Mouse (Mus musculus): ENCODE data around the gene Irf3. TPM values are rescaled to one million over a fixed set of nuclear protein-coding genes. Genes with fewer than 3 reads are reported as not detected.

Gene Irf3
- polyA plus RNA-seq (2015; fragmentation: Nextera tagmentation; extraction: Ambion mirVana), result 109 TPM in 2 replicates

GRCm38 (mm10) chr7:44997231-44997939 is at the start of gene Irf3:
Irf3 (plus strand) TSS chr7:44997648.
- Histone ChIP-seq H3K27ac (ENCODE audit: low read length) (peak within 1 kb of the TSS; percentile 95), H3K9me3 (ENCODE audit: low read length) (no peaks in the 10 kb centered on the region), H3K4me3 (ENCODE audit: low read length) (peak within 1 kb of the TSS; percentile 89), H3K9ac (replicated peaks; ENCODE audit: low read length) (peak within 1 kb of the TSS; percentile 92), H3K27me3 (ENCODE audit: insufficient read depth, low read length) (no peaks in the 10 kb centered on the region), H3K36me3 (ENCODE audit: insufficient read depth, low read length) (peaks cover 54% of the 10 kb centered on the region), H3K4me2 (replicated peaks; ENCODE audit: low read depth, low read length) (peak within 1 kb of the TSS; percentile 96), H3K4me1 (ENCODE audit: insufficient read depth, low read length) (peaks cover 40% of the 10 kb centered on the region)
- under 1% methylated on average over 43 of the region's 43 CpGs for WGBS
- peak; percentile 91 for ATAC-seq (ENCODE audit: low FRiP score, low TSS enrichment)

- no peak overlapping the region for H3K9ac ChIP-seq (replicated peaks; ENCODE audit: low read length)
- ATAC-seq (ENCODE audit: low FRiP score, low TSS enrichment), result no peak
- H3K4me1 ChIP-seq (ENCODE audit: insufficient read depth, low read length), result peaks cover 13% of the 10 kb centered on the region
- WGBS, result 69% methylated on average over 6 of the region's 6 CpGs
- H3K27me3 ChIP-seq (ENCODE audit: insufficient read depth, low read length), result peaks cover 29% of the 10 kb centered on the region
- no peaks in the 10 kb centered on the region for H3K36me3 ChIP-seq (ENCODE audit: insufficient read depth, low read length)
- H3K4me3 ChIP-seq (ENCODE audit: low read length), result no peak overlapping the region
- H3K27ac ChIP-seq (ENCODE audit: low read length), result no peak overlapping the region
- no peak overlapping the region for H3K4me2 ChIP-seq (replicated peaks; ENCODE audit: low read depth, low read length)
- no peaks in the 10 kb centered on the region for H3K9me3 ChIP-seq (ENCODE audit: low read length)
Observed at GRCm38 (mm10) chr7:44949922-44950321, 47.5 kb upstream of the Irf3 start.

GRCm38 (mm10) chr7:44951960-44952359 is 45.5 kb upstream of the Irf3 start:
- Histone ChIP-seq H3K4me3 (ENCODE audit: low read length) (peak overlapping the region; percentile 65), H3K9me3 (ENCODE audit: low read length) (no peaks in the 10 kb centered on the region), H3K9ac (replicated peaks; ENCODE audit: low read length) (peak overlapping the region; percentile 75), H3K27ac (ENCODE audit: low read length) (peak overlapping the region; percentile 84), H3K4me2 (replicated peaks; ENCODE audit: low read depth, low read length) (peak overlapping the region; percentile 95), H3K4me1 (ENCODE audit: insufficient read depth, low read length) (peaks cover 14% of the 10 kb centered on the region), H3K36me3 (ENCODE audit: insufficient read depth, low read length) (no peaks in the 10 kb centered on the region), H3K27me3 (ENCODE audit: insufficient read depth, low read length) (peaks cover 29% of the 10 kb centered on the region)
- under 1% methylated on average over 10 of the region's 10 CpGs for WGBS
- ATAC-seq (ENCODE audit: low FRiP score, low TSS enrichment), result peak; percentile 91

- Histone ChIP-seq H3K4me1 (ENCODE audit: insufficient read depth, low read length) (peaks cover 21% of the 10 kb centered on the region), H3K27ac (ENCODE audit: low read length) (peak overlapping the region; percentile 84), H3K36me3 (ENCODE audit: insufficient read depth, low read length) (no peaks in the 10 kb centered on the region), H3K9me3 (ENCODE audit: low read length) (no peaks in the 10 kb centered on the region), H3K9ac (replicated peaks; ENCODE audit: low read length) (peak overlapping the region; percentile 75), H3K27me3 (ENCODE audit: insufficient read depth, low read length) (peaks cover 27% of the 10 kb centered on the region), H3K4me3 (ENCODE audit: low read length) (peak overlapping the region; percentile 65), H3K4me2 (replicated peaks; ENCODE audit: low read depth, low read length) (peak overlapping the region; percentile 95)
- peak; percentile 93 for ATAC-seq (ENCODE audit: low FRiP score, low TSS enrichment)
- WGBS, result 7% methylated on average over 24 of the region's 24 CpGs
Observed at GRCm38 (mm10) chr7:44952611-44953306, 44.7 kb upstream of the Irf3 start.

- Histone ChIP-seq H3K36me3 (ENCODE audit: insufficient read depth, low read length) (no peaks in the 10 kb centered on the region), H3K9me3 (ENCODE audit: low read length) (no peaks in the 10 kb centered on the region), H3K9ac (replicated peaks; ENCODE audit: low read length) (no peak overlapping the region), H3K4me2 (replicated peaks; ENCODE audit: low read depth, low read length) (no peak overlapping the region), H3K4me1 (ENCODE audit: insufficient read depth, low read length) (peaks cover 21% of the 10 kb centered on the region), H3K27me3 (ENCODE audit: insufficient read depth, low read length) (peaks cover 25% of the 10 kb centered on the region), H3K27ac (ENCODE audit: low read length) (no peak overlapping the region), H3K4me3 (ENCODE audit: low read length) (no peak overlapping the region)
- 62% methylated on average over 13 of the region's 14 CpGs for WGBS
- no peak for ATAC-seq (ENCODE audit: low FRiP score, low TSS enrichment)
Observed at GRCm38 (mm10) chr7:44953561-44953960, 43.9 kb upstream of the Irf3 start.

GRCm38 (mm10) chr7:44954091-44954885 is 43.2 kb upstream of the Irf3 start:
- ATAC-seq (ENCODE audit: low FRiP score, low TSS enrichment), result no peak
- Histone ChIP-seq H3K4me1 (ENCODE audit: insufficient read depth, low read length) (peaks cover 21% of the 10 kb centered on the region), H3K27ac (ENCODE audit: low read length) (no peak overlapping the region), H3K27me3 (ENCODE audit: insufficient read depth, low read length) (peaks cover 23% of the 10 kb centered on the region), H3K36me3 (ENCODE audit: insufficient read depth, low read length) (no peaks in the 10 kb centered on the region), H3K9ac (replicated peaks; ENCODE audit: low read length) (no peak overlapping the region), H3K4me3 (ENCODE audit: low read length) (no peak overlapping the region), H3K4me2 (replicated peaks; ENCODE audit: low read depth, low read length) (no peak overlapping the region), H3K9me3 (ENCODE audit: low read length) (no peaks in the 10 kb centered on the region)
- 79% methylated on average over 12 of the region's 12 CpGs for WGBS

- Histone ChIP-seq H3K4me1 (ENCODE audit: insufficient read depth, low read length) (peaks cover 21% of the 10 kb centered on the region), H3K36me3 (ENCODE audit: insufficient read depth, low read length) (no peaks in the 10 kb centered on the region), H3K27me3 (ENCODE audit: insufficient read depth, low read length) (peaks cover 11% of the 10 kb centered on the region), H3K9ac (replicated peaks; ENCODE audit: low read length) (no peak overlapping the region), H3K4me3 (ENCODE audit: low read length) (no peak overlapping the region), H3K9me3 (ENCODE audit: low read length) (no peaks in the 10 kb centered on the region), H3K27ac (ENCODE audit: low read length) (no peak overlapping the region), H3K4me2 (replicated peaks; ENCODE audit: low read depth, low read length) (no peak overlapping the region)
- WGBS, result 49% methylated on average over 5 of the region's 5 CpGs
- no peak for ATAC-seq (ENCODE audit: low FRiP score, low TSS enrichment)
Observed at GRCm38 (mm10) chr7:44955628-44956027, 41.8 kb upstream of the Irf3 start.

- 53% methylated on average over 6 of the region's 6 CpGs for WGBS
- ATAC-seq (ENCODE audit: low FRiP score, low TSS enrichment), result no peak
- no peak overlapping the region for H3K4me3 ChIP-seq (ENCODE audit: low read length)
- no peak overlapping the region for H3K27ac ChIP-seq (ENCODE audit: low read length)
- H3K4me2 ChIP-seq (replicated peaks; ENCODE audit: low read depth, low read length), result no peak overlapping the region
- no peaks in the 10 kb centered on the region for H3K36me3 ChIP-seq (ENCODE audit: insufficient read depth, low read length)
- H3K9me3 ChIP-seq (ENCODE audit: low read length), result no peaks in the 10 kb centered on the region
- peaks cover 20% of the 10 kb centered on the region for H3K4me1 ChIP-seq (ENCODE audit: insufficient read depth, low read length)
- H3K27me3 ChIP-seq (ENCODE audit: insufficient read depth, low read length), result peaks cover 5% of the 10 kb centered on the region; the same call in 1 of the 2 replicates
- H3K9ac ChIP-seq (replicated peaks; ENCODE audit: low read length), result no peak overlapping the region
Observed at GRCm38 (mm10) chr7:44956266-44956665, 41.2 kb upstream of the Irf3 start.

- WGBS, result 59% methylated on average over 20 of the region's 20 CpGs
- Histone ChIP-seq H3K4me1 (ENCODE audit: insufficient read depth, low read length) (peaks cover 10% of the 10 kb centered on the region), H3K27me3 (ENCODE audit: insufficient read depth, low read length) (no peaks in the 10 kb centered on the region), H3K36me3 (ENCODE audit: insufficient read depth, low read length) (no peaks in the 10 kb centered on the region), H3K9ac (replicated peaks; ENCODE audit: low read length) (no peak overlapping the region), H3K9me3 (ENCODE audit: low read length) (no peaks in the 10 kb centered on the region), H3K4me2 (replicated peaks; ENCODE audit: low read depth, low read length) (no peak overlapping the region), H3K4me3 (ENCODE audit: low read length) (no peak overlapping the region), H3K27ac (ENCODE audit: low read length) (no peak overlapping the region)
- no peak for ATAC-seq (ENCODE audit: low FRiP score, low TSS enrichment)
Observed at GRCm38 (mm10) chr7:44957183-44957835, 40.1 kb upstream of the Irf3 start.

Data from kidney, embryonic 16.5 days (tissue).